Mouse (Mus musculus) spleen, adult 2 months (tissue): Measurements from ENCODE around the gene Ifnl3.
"Not testable (repeated sequence)": the region's sequence is repeated elsewhere in the genome, so short reads cannot be mapped to it uniquely, and the experiment has no call there.

Experiments
- CTCF ChIP-seq: fragments of 200-500 bp; IDR thresholded peaks from 2 replicates; pipeline ENCODE4 v1.5.1; 2011; ENCODE audit warnings: mild to moderate bottlenecking, inconsistent platforms; ENCODE audit not compliant: insufficient read depth, insufficient read length, insufficient replicate concordance; ENCODE audit errors: extremely low read depth
- POLR2A ChIP-seq: fragments of 200-500 bp; IDR thresholded peaks from 2 replicates; pipeline ENCODE4 v1.6.1; 2011; ENCODE audit warnings: low read depth, low read length, inconsistent platforms

GRCm38 (mm10) chr7:28522536-28522935 lies at the start of gene Ifnl3:
- TF ChIP-seq POLR2A, CTCF: not testable (repeated sequence)
